Mouse (Mus musculus): ENCODE measurements at regions not wholly inside any gene's neighbourhood (a gene's known extent, or its start where the extent isn't known, plus 50 kb on each side); places are given as distances from the start of the nearest gene placed in this dataset.
"Not testable (repeated sequence)": the region's sequence is repeated elsewhere in the genome, so short reads cannot be mapped to it uniquely, and the experiment has no call there.

DNA sequence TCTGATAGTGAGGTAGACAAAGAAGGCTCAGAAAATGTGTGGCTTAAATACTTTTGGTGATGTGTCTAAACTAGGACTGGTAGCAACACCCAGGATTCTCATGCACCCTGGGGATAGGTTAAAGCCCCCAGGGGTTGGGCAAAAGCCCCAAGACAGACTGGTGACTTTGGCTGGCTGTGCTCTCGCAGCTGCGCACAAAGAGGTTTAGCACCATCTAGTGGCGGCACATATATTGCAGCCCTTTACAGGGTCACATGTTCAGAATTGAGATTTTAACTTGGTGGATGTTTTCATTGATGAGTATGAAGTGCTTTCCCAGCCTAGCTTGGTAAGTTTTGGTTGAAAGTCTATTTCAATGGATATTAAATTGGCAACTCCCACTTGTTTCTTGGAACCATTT lies 167.3 kb downstream of the Gm44 start:
- intact Hi-C loops (cut with DNase I) = not testable (repeated sequence)
- DNase-seq = peak; percentile 1 to 12

DNA sequence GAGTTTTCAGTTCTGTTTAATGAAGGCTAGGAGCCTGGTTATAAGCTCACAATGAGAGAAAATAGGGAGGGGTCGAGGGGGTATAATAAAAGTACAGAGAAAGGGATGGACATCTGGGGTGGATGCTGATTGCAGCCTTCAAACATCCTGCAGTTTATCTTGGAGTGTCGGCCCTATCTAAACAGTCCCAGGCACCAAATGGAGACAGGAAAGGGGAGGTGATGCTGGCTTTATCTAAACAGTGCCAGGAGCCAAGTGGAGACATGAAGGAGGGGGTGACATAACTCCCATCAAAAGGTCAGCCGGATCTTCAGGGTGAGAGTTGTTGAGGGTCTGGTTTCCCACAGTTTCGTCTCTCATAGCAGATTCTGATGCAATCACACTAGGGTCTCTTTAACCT lies 193.2 kb downstream of the Gm44 start:
- intact Hi-C loops (cut with DNase I) = not testable (repeated sequence)

More for the DNA sequence above, 193.2 kb downstream of the Gm44 start:
- not testable (repeated sequence) for DNase-seq
